Mouse (Mus musculus) CD4-positive, CD25-positive, alpha-beta regulatory T cell, adult 2 months (primary cell): Measurements from ENCODE around the gene Arl15.
A peak's percentile ranks its signal among the peaks of the same experiment; 100 is the strongest.

Source experiments
- DNase-seq: peaks from one replicate; pipeline ENCODE4 v3.0.0-alpha.2; 2012; ENCODE audit warnings: low read depth, low spot score

Gene Arl15

DNA sequence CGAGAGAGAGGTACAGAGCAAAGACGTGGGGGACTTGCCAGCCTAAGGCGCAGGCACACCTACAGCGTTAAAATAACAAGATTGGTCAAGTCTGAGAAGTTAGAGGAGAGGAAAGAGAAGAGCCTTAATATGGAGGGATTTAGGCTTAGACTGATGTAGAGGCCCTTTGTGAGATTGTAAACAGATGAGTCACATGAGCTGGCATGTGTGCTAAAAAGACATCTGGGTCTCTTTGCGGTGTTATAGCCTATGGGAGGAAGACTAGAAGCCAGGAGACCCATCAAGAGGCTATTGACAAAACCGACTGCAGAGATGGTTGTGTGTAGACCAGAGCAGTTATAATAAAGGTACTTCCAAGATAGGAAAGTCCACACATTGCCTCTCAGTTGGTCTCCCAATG, 296.5 kb downstream of the Arl15 start:
- DNase-seq = no peak

DNA sequence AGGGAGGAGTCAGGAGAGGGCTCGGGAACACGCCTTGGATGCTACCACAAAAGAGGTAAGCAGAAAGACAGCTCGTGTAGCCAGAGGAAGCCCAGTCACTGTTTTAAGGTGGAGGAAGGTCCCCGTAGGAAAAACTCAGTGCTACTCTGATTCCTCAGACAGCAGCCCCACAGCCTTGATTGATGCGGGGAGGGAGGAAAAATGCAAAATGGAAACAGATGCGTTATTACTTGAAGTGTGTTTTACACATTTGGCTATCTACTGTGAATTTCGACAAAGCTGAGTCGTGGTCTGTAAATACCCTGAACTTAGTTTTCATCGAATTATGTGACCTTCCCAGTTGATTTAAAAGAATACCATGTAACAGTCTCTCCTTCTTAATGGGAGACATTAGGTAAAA, 296.9 kb downstream of the Arl15 start:
- no peak for DNase-seq

DNA sequence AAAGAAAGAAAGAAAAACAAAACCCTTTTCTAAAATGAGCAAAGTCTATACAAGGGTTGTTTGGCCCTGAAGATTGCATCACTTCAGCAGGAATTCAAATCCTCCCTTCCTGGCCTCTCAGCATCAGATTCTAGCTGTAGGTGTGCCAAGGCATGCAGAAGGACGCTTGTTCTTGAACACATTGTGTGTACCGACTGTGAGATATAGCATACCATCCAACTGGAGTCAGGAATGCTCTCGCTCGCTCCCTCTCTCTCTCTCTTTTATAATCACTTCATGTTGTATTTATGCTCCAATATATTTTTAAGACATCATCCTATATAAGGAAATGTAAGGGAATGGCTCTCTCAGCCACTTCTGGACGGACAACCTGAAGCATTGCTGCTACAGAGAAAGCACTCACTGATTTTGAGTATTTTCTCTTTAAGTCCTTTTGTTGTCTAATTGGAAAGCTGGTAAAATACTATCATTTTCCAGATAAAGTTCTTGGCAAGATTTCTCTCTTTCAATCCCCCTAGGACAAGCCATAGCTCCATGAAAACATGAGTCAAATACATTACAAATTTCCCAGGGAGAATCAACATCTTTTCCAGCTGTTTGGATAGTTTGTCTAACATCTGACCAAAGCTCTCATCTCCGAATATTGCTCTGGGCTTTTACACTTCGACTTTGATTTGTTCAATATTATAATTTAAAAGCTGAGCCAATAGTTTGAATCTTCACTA, 300.0 kb downstream of the Arl15 start:
- no peak for DNase-seq

DNA sequence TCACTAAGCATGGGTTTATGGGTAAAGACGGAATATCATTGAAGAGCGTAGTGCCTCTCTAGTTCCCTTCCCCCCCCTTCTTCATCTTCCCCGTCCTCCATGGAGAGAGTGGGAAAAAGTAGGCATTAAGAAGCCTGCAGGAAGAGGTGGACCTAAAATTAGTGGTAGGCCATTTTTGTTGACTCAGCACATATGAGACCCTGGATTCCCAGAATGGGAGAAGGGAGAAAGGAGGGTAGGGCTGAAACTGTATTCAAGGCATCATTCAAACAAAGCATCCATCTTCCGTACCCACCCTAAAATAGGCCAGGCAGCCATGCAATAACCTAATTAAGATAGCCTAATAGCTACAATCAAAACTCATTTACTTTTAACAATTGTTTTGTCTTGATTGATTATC, 301.1 kb downstream of the Arl15 start:
- DNase-seq = no peak

DNA sequence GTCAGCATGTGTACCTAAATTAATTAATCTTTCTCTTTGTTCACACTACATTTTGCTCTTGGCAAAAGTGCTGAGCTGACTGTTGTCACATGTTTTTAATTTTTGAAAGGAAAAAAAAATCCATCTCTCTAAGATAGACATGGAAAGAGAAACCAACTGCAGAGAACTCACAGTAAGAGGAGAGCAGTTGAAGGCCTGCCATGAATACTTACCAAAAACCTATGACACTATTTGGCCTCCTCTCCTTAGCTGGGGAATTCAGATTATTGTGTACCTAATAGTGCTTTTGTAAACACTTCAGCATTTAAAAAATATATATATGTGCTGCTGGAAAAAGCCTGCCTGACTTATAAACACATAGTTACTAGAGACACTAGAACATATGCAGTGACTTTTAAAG, 302.1 kb downstream of the Arl15 start:
- no peak for DNase-seq

DNA sequence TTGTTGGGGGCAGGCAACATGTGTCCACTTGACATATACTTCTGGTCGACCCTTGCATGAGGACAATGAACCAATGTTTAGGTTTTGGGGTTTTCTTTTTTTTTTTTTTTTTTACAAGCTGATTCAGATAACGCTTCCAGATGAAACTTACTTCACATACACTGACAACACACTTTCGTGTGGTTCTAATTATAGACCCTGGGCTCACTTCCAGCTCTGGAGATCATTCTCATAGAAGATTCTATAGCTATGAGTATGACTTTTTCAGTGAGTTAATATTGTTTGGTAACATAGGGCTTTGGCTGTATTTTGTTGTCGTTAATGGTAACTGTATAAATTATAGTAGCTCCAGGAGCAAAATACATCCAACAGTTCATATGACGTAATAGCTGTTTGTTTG, 306.9 kb downstream of the Arl15 start:
- no peak for DNase-seq

DNA sequence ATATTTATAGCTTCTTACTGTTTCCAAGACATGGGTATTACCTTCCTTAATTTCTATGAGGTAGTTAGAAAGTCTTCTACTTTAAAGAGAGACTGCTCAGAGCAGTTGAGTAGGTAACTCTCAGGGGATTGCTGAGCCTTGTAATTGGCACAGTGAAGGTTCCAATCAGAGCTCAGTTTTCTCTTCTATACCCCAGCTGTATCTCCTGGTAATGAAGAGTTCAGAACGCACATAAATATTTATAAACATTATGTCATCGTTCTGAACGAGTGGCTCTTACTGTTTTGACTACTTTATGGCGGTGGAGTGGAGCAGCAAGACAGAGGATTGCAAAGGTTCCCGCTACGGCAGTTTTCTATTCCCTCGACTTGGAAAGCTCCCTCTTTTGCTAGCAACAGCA, 311.8 kb downstream of the Arl15 start:
- no peak for DNase-seq

DNA sequence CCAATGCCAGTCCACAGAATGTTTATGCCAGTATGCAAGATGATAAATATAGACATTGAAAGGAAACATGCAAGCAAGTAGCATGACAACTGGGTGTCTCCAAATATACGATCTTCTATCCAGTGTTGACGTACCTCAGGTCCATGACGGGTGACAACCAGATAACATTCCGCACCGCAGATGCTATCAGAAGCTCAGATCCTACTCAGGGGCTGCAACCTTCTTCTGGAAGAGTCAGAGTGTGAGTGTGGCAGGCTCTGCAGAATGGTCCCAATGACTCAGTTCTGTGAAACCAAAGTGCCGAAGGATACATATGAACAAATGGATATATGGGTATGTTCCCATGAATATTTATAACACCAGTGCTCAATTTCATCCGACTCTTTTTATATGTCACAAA, 313.2 kb downstream of the Arl15 start:
- no peak for DNase-seq

DNA sequence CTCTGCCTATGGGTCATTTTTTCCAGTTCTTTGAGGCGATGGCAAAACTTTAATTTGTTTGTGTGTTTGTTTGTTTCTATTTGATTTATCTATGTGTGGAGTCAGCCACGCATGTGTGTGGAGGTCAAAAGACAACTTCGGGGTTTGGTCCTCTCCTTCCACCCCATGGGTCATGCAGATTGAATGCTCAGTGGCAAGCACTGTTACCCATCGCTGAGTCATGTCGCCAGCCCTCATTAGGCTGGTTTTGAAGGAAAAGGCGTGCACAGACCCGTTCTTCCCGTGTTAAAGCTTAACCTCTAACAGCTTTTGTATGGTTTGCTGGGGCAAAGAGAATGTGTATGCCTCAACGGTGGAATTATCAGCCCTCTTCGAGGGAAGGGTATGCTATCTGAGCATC, 315.1 kb downstream of the Arl15 start:
- no peak for DNase-seq

DNA sequence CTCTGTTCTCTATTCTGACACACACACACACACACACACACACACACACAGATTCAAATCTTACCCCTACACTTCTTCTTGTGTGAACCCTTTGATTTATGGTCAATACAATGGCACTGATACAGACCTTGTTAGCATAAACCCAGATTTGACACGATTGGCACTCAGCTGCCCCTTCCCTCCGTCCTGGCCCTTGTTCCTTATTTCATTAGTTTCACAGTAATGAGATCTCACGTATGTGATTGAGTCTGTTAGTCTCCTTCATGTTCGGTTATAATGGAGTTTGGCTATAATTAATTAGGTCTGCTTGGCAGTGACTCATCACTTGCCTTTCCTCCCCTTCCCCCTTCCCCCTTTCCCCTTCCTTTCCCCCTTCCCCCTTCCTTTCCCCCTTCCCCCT, 315.5 kb downstream of the Arl15 start:
- no peak for DNase-seq

DNA sequence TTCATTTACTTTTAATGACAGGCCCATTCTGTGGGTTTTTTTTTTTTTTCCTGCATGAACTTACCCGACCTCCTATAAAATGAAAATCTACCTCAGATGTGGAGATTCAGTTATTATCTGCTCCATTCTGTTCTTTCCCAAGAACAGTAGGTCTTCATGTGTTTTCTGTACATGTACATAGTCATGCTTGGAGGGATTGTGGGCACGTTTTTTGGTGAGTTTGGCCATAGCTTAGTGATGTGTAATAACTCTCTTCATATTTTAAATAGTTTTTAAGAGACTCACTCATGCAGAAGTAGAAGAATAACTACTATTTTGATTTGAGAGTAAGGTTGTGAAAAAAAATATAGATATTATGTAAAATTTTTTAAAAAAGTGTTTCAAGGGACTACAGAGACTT, 319.2 kb downstream of the Arl15 start:
- DNase-seq = no peak

DNA sequence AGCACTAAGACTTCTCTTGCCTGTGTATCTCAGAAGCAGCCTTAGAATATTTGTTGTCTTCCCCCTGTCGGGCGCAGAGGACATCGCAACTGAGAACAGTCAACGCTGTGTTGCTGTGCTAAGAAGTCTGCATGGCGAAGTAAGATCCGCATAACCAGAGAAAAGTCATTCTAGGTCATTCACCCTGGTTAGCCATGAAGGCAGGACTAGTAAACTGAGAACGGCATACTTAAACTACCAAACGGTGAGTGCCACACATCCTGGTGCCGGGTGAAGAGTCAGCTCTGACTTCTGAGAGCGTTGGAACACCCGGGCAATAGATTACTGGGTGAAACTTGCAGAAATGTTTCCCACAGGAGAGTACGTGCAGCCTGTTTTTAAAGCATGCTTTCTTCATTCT, 320.3 kb downstream of the Arl15 start:
- no peak for DNase-seq

DNA sequence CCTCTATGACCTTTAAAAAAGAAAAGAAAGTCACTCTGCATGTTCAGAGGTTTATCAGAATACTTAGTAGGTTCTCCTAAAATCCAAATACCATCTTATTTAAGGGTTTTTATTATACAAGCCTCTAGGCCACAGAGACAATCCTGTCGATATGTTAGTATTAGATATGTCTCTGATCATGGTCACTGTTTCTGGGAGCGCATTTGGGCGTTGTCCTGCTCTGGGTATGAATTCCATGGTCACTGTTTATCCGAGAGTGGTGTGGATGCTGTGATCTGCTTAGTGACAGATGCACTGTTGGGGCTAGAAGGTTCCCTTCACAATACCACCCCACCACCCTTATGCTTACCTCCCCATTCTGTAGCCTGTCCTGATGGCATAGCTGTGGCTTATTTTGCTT, 320.8 kb downstream of the Arl15 start:
- no peak for DNase-seq

DNA sequence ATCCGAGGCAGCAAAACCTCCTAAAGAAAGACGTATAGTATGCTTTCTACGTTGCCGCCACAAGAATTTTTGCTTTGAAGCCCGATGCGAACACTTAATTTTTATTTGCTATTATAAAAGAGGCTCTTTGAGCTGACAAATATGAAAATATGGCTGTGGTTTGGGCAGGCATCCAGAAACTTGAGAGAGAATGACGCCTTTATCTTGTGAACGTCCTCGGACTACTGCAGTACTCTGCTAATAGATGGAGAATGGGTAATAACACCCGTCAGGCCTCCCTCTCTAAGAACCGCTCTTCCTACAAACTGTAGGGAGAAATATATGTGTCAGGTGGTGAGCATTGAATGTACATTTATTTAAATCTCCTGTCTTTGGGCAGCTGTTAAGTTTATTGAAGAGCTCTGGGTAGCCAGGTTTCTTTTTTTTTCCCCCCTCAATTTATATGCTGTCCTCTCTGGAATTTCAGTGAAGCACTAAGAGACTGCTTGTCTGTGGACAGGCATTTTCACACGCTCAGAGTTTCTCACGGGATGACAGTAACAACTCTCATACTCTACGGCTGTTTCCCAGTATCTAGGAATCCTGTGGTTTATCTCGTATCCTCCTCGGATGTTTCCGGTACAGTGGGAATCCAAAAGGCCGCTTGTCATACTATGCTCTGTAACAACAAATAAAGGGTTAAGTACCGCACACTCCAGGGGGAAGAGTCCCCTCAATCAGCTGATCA, 324.0 kb downstream of the Arl15 start:
- DNase-seq = no peak

DNA sequence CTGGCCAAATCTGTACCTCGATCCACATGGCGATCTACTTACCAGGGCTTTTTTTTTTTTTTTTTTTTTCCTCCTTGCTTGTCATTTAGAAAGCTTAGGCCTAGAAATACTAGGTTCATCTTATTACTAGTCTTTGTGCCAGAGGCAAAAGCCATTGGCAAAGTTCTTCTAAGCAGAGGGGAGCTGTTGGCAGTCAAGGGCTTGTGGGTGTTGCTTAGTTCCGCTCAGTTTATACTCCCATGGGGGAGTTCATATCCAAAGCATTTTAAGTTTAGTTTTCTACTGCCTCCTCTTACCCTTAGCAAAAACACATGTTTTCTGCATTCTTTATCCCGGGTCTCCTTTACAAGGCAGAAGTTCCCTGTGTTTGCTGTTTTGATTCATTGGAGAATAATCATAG, 325.5 kb downstream of the Arl15 start:
- DNase-seq = no peak

DNA sequence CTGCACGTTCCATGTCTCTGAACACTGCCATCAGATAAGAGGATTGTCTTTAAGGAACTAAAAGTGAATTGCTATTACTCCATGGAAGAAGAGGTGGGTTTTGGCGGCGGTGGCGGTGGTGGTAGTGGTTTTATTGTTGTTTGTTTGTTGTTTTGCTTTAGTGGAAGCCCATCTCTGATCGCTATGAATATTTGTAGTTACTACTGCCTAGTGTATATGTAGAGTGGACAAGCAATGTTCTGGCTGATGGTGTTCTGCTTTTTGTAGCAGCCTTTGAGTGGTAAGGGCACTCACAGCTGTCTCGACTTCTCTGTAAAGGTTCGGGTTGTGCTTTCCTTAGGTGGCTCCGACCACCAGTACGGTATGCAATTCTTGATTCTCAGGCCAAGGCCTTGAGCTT, 327.3 kb downstream of the Arl15 start:
- no peak for DNase-seq

DNA sequence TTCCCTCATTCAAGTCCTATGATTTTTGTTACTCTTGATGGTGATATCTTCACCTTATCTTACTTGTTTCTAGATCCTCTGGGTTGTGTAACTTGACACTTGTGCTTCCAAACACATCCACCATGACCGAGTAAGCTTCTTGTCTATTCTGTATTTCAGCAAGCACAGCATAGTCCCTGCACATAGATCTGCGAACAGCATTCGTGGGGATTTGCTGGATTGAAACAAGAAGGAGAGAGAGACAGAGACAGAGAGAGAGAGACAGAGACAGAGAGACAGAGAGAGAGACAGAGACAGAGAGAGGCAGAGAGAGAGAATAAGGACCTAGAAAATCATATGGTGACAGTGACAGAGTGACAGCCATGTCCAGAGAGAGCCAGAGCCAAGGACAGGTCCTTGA, 329.1 kb downstream of the Arl15 start:
- DNase-seq = no peak

DNA sequence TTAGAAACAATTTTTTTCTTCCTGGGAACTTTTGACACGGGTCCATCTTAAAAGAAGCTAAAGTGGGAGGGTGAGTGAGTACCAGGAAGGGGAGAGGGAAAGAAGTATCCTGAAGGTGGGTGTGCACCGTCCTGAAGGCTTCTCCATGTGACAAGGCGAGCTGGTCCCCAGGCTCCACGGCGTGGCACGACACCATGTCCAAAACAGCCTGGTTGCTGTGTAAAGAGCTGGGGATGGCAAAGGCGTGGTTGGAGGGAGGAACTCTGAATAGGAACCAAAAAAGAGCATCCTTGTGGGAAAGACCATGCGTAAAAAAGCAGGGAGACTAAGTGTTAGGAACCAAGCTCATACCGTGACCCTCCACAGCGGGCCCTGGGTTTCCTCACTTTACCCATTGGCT, 330.1 kb downstream of the Arl15 start:
- DNase-seq = no peak

DNA sequence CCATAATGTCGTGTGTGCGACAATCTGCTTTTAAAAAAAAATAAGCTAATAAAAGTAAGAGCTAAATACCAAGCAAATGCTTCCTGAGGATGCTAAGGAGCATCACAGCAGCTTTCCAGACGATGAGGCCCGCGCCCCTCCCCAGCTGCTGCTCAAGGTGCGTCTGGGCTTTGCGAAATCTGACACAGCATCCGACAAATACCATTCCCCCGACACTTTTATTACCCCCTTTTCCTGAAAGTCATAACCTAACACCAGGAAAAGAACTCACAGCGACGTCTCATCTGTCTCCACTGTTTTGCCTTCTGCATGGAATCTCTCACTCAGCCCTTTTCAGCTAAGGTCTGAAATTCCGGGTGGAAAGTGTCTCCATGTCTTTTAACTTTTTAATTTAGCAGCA, 330.7 kb downstream of the Arl15 start:
- no peak for DNase-seq

DNA sequence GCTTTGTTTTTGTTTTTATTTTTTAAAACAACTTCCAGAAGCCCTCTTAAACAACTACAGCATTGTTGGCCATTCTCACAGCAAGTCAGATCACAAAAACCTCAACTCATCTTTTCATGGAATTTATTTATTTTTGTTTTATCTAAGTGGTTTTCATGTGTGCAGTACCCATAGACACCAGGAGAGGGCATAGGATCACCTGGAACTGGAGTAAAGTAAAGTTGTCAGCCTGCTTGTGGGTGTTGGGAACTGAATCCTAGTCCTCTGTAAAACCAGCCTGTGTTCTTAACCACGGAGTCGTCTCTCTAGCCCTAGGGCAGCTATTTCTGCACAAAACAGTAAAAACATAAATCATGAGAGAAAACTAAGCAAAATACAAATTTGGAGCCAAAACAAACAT, 334.1 kb downstream of the Arl15 start:
- peak; percentile 7 for DNase-seq

DNA sequence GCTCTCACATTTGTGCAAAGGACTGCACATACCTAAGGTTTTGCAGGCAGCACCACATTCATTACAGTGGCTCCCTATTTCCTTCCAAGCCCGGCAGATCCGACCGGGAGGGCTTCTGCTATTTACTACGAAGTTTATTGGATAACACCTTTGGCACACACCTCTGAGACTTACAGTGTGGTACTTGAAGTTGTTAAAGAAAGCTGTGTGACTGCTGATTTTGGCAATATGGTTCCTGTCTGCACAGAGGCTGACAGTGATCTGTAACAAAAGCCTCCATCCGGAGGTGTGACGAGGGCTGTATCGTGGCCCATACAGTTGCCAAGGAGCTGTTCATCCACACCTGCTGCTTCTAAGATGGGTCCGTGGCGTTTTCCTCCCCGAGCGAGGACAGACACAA, 335.7 kb downstream of the Arl15 start:
- no peak for DNase-seq

DNA sequence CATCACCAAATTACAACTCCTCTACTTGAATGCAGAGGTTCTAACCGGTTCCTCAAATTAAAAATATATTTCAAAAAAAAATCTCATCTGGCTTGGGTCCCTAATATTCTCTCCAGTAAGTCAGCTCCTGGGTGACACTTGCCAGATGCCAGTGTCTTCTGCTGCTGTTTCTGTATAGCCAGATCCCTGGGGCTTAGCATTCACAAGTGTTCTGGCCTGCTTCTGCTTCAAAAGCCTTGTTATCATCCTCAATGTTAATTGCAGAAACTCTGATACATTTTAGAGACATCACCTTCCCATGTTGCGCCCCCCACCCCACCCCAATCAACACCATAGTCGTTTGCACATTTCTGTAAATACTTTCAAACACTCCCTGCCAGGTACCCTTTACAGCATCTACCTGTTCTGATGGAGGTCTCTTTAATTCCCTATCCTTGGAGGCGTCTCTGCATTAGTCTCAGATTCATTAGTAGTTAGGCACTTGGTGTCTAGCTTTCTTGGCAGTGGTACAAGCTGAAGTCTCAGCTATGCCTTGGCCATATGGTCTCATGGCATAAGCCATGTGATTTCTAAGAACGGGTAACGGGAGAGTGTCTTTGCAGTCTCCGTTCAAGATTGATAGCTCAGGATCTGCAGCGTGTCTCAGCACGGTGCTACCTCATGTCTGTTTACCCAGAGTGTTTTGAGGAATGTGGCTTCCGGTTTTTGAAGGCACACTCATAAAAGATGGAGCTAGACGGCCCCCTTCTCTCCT, 336.4 kb downstream of the Arl15 start:
- no peak for DNase-seq

DNA sequence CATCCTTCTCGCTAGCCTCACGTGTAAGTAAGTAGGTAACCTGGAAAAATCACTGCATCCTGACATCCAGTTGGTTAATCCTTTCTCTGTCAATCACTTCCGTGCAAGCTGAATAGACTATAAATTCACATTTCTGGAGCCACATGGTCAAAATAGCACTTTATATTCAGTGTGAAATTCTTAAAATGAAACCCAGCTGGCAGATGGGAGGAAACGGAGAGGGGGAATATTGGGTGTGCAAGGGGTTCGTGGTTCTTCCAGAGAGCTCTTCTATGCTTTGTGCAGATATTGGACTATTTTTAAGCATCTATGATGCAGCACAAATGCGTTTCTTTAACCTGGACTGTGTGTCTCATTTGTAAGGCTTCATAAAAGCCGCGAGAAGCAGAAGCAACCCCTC, 344.6 kb downstream of the Arl15 start:
- DNase-seq = no peak
